Mouse (Mus musculus) kidney, embryonic 14.5 days (tissue): Measurements from ENCODE around the gene Ccdc155. TPM values are rescaled to one million over a fixed set of nuclear protein-coding genes. Genes with fewer than 3 reads are reported as not detected.

Experiments used
- ATAC-seq: fragments of 200-750 bp; cut with Nextera tagmentation; 2 replicates; pipeline ENCODE4 v1.8.0; 2017; ENCODE audit warnings: moderate number of reproducible peaks, mild to moderate bottlenecking, moderate TSS enrichment, moderate library complexity; ENCODE audit not compliant: low FRiP score, low TSS enrichment
- H3K27ac ChIP-seq: fragments of 300-500 bp; sonication (generic); 2 replicates; pipeline ENCODE4 v1.5.1; 2014; ENCODE audit warnings: low read depth, mild to moderate bottlenecking, low read length, moderate library complexity, mixed read lengths
- H3K27me3 ChIP-seq: fragments of 300-500 bp; sonication (generic); 2 replicates; pipeline ENCODE4 v1.6.1; 2014; ENCODE audit warnings: mild to moderate bottlenecking, low read length; ENCODE audit not compliant: control insufficient read depth, insufficient read depth
- H3K36me3 ChIP-seq: fragments of 300-500 bp; sonication (generic); 2 replicates; pipeline ENCODE4 v1.6.1; 2014; ENCODE audit warnings: low read length, mixed read lengths; ENCODE audit not compliant: control insufficient read depth, insufficient read depth
- H3K4me1 ChIP-seq: fragments of 300-500 bp; sonication (generic); 2 replicates; pipeline ENCODE4 v1.6.1; 2014; ENCODE audit warnings: low read length, mixed read lengths; ENCODE audit not compliant: control insufficient read depth, insufficient read depth
- H3K4me2 ChIP-seq: fragments of 300-500 bp; sonication (generic); replicated peaks from 2 replicates; pipeline ENCODE4 v1.6.1; 2014; ENCODE audit warnings: low read depth, mild to moderate bottlenecking, low read length
- H3K4me3 ChIP-seq: fragments of 300-500 bp; sonication (generic); 2 replicates; pipeline ENCODE4 v1.5.1; 2014; ENCODE audit warnings: mild to moderate bottlenecking, low read length
- H3K9ac ChIP-seq: fragments of 300-500 bp; sonication (generic); 2 replicates; pipeline ENCODE4 v1.6.1; 2014; ENCODE audit warnings: low read depth, mild to moderate bottlenecking, low read length, moderate library complexity
- H3K9me3 ChIP-seq: fragments of 300-500 bp; sonication (generic); 2 replicates; pipeline ENCODE4 v1.6.1; 2016; ENCODE audit warnings: low read length; ENCODE audit not compliant: control insufficient read depth
- WGBS: fragments of 180-500 bp; shearing (Covaris S2); extraction: QIAGEN DNeasy Blood & Tissue Kit; methylation state at CpG from one replicate; pipeline ENCODE4 v1.1.7; 2014; 5-methylcytosine and 5-hydroxymethylcytosine counted together
- polyA plus RNA-seq: library from polyadenylated mRNA; unstranded; fragments of >200 nt; fragmentation: Nextera tagmentation; extraction: Ambion mirVana; gene quantifications from 2 replicates; pipeline ENCODE4 v1.2.1, GENCODE M21; 2014

The Ccdc155 gene
- polyA plus RNA-seq, 1 experiment from 2014 or later = 0.93 TPM

GRCm38 (mm10) chr7:45231192-45231591 is 26.5 kb upstream of the Ccdc155 start:
- Histone ChIP-seq H3K27me3 (no peaks in the 10 kb centered on the region), H3K27ac (no peak overlapping the region), H3K9ac (no peak overlapping the region), H3K36me3 (peaks cover 63% of the 10 kb centered on the region), H3K9me3 (no peaks in the 10 kb centered on the region), H3K4me3 (no peak overlapping the region), H3K4me2 (no peak overlapping the region), H3K4me1 (peaks cover 11% of the 10 kb centered on the region)
- 88% methylated on average over 12 of the region's 12 CpGs for WGBS
- no peak for ATAC-seq

GRCm38 (mm10) chr7:45229459-45230203 is 24.9 kb upstream of the Ccdc155 start:
- H3K9ac ChIP-seq = no peak overlapping the region
- 91% methylated on average over 7 of the region's 7 CpGs for WGBS
- H3K4me1 ChIP-seq = peaks cover 11% of the 10 kb centered on the region
- H3K9me3 ChIP-seq = no peaks in the 10 kb centered on the region
- ATAC-seq = no peak
- H3K27ac ChIP-seq = no peak overlapping the region
- no peak overlapping the region for H3K4me2 ChIP-seq
- H3K36me3 ChIP-seq = peaks cover 78% of the 10 kb centered on the region
- H3K4me3 ChIP-seq = no peak overlapping the region
- no peaks in the 10 kb centered on the region for H3K27me3 ChIP-seq

DNA sequence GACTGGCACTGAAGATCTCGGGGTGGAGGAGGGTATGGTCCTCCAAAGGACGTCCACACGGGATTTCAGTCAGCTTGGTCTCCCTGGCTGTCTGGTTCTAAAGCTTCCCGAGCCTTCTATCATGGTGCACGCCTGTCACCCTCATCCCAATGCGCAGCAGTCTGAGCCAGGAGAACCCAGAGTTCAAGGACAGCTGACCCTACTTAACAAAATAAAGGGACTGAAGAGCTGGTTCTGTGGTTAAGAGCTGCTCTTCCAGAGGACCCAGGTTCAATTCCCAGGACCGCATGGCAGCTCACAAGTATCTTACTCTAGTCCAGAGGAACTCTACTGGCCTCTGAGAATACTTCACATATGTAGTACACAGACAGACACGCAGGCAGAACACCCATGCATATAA is 24.4 kb upstream of the Ccdc155 start:
- ATAC-seq = no peak
- Histone ChIP-seq H3K4me2 (no peak overlapping the region), H3K27ac (no peak overlapping the region), H3K9me3 (no peaks in the 10 kb centered on the region), H3K27me3 (no peaks in the 10 kb centered on the region), H3K4me3 (no peak overlapping the region), H3K9ac (no peak overlapping the region), H3K36me3 (peaks cover 84% of the 10 kb centered on the region), H3K4me1 (peaks cover 6% of the 10 kb centered on the region)
- 92% methylated on average over 8 of the region's 8 CpGs for WGBS

DNA sequence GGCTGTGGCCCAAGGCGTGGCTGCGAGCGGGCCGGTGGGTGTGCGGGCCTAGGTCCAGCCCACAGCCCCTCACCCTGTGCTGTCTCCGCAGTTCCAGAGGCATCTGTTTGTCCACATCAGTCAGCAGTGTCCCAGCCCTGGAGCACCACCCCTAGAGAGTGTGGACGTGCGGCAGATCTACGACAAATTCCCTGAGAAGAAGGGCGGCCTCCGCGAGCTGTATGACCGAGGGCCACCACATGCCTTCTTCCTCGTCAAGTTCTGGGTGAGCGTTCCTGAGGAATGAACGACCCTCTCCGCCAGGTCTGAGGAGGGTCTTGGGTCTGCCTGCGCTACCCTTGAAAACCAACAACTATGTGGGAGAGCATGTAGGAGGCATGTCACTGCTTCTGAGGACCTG is 23.9 kb upstream of the Ccdc155 start:
- WGBS = 88% methylated on average over 18 of the region's 18 CpGs
- Histone ChIP-seq H3K9ac (no peak overlapping the region), H3K4me1 (peaks cover 1% of the 10 kb centered on the region; the same call in 1 of the 2 replicates), H3K9me3 (no peaks in the 10 kb centered on the region), H3K4me3 (no peak overlapping the region), H3K4me2 (no peak overlapping the region), H3K27me3 (no peaks in the 10 kb centered on the region), H3K27ac (no peak overlapping the region), H3K36me3 (peaks cover 87% of the 10 kb centered on the region)
- no peak for ATAC-seq

DNA sequence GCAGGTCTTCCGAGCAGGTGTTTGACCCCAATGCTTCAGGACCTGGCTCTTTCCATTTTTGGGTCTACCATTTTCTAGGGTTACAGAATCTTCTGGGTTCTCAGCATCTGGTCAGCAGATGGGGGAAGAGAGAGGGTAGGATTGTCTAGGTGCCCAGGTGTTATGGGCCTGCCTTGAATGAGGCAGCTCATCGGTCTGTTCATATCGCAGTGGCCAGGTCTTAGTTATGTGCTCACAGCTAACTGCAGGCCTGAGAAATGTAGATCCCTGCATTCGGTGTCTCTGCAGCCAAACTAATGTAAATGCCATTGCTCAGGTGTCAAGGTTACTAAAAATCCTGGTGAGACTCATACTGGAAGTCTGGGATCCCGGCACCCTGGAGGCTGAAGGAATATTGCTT is 21.7 kb upstream of the Ccdc155 start:
- Histone ChIP-seq H3K9me3 (no peaks in the 10 kb centered on the region), H3K27me3 (no peaks in the 10 kb centered on the region), H3K27ac (no peak overlapping the region), H3K36me3 (peaks cover 90% of the 10 kb centered on the region), H3K4me2 (no peak overlapping the region), H3K4me1 (no peaks in the 10 kb centered on the region), H3K9ac (no peak overlapping the region), H3K4me3 (no peak overlapping the region)
- no peak for ATAC-seq
- 97% methylated on average over 5 of the region's 5 CpGs for WGBS

GRCm38 (mm10) chr7:45224826-45225225 is 20.1 kb upstream of the Ccdc155 start:
- ATAC-seq = no peak
- no peak overlapping the region for H3K27ac ChIP-seq
- H3K4me3 ChIP-seq = no peak overlapping the region
- no peaks in the 10 kb centered on the region for H3K4me1 ChIP-seq
- no peak overlapping the region for H3K9ac ChIP-seq
- peaks cover 98% of the 10 kb centered on the region for H3K36me3 ChIP-seq
- no peak overlapping the region for H3K4me2 ChIP-seq
- H3K9me3 ChIP-seq = no peaks in the 10 kb centered on the region
- no peaks in the 10 kb centered on the region for H3K27me3 ChIP-seq
- WGBS = 93% methylated on average over 7 of the region's 7 CpGs

- H3K4me3 ChIP-seq = no peak overlapping the region
- no peaks in the 10 kb centered on the region for H3K9me3 ChIP-seq
- peaks cover 14% of the 10 kb centered on the region for H3K4me1 ChIP-seq
- 94% methylated on average over 2 of the region's 2 CpGs for WGBS
- no peak for ATAC-seq
- no peak overlapping the region for H3K9ac ChIP-seq
- H3K4me2 ChIP-seq = no peak overlapping the region
- H3K27ac ChIP-seq = no peak overlapping the region
- no peaks in the 10 kb centered on the region for H3K27me3 ChIP-seq
- peaks cover 97% of the 10 kb centered on the region for H3K36me3 ChIP-seq
Observed at GRCm38 (mm10) chr7:45221680-45222079, 17.0 kb upstream of the Ccdc155 start.

- Histone ChIP-seq H3K4me1 (peaks cover 21% of the 10 kb centered on the region), H3K4me3 (peak overlapping the region; percentile 78), H3K36me3 (peaks cover 47% of the 10 kb centered on the region), H3K9me3 (no peaks in the 10 kb centered on the region), H3K27ac (peak overlapping the region; percentile 96), H3K27me3 (peaks cover 8% of the 10 kb centered on the region; the same call in 1 of the 2 replicates), H3K4me2 (peak overlapping the region; percentile 79), H3K9ac (peak overlapping the region; percentile 95)
- 0% methylated on average over 13 of the region's 13 CpGs for WGBS
- ATAC-seq = peak; percentile 90
Observed at GRCm38 (mm10) chr7:45216442-45217183, 11.9 kb upstream of the Ccdc155 start.
